Mouse (Mus musculus) midbrain, embryonic 12.5 days (tissue): ENCODE results near the gene Rgp1. TPM values are rescaled to one million over a fixed set of nuclear protein-coding genes. Genes with fewer than 3 reads are reported as not detected.
A peak's percentile ranks its signal among the peaks of the same experiment; 100 is the strongest.

ENCODE experiments used
- ATAC-seq: fragments of 200-750 bp; cut with Nextera tagmentation; 2 replicates; pipeline ENCODE4 v1.8.0; 2017; ENCODE audit warnings: low read depth, moderate TSS enrichment, moderate library complexity; ENCODE audit not compliant: low FRiP score
- H3K27ac ChIP-seq: fragments of 300-500 bp; sonication (generic); replicated peaks from 2 replicates; pipeline ENCODE4 v1.5.1; 2016; ENCODE audit warnings: mild to moderate bottlenecking
- H3K27me3 ChIP-seq: fragments of 300-500 bp; sonication (generic); 2 replicates; pipeline ENCODE4 v1.6.1; 2016; ENCODE audit warnings: mild to moderate bottlenecking
- H3K36me3 ChIP-seq: fragments of 300-500 bp; sonication (generic); 2 replicates; pipeline ENCODE4 v1.6.1; 2016
- H3K4me1 ChIP-seq: fragments of 300-500 bp; sonication (generic); 2 replicates; pipeline ENCODE4 v1.6.1; 2016
- H3K4me2 ChIP-seq: fragments of 300-500 bp; sonication (generic); replicated peaks from 2 replicates; pipeline ENCODE4 v1.6.1; 2016; ENCODE audit warnings: mild to moderate bottlenecking, moderate library complexity
- H3K4me3 ChIP-seq: fragments of 300-500 bp; sonication (generic); 2 replicates; pipeline ENCODE4 v1.5.1; 2016; ENCODE audit warnings: mild to moderate bottlenecking
- H3K9ac ChIP-seq: fragments of 300-500 bp; sonication (generic); replicated peaks from 2 replicates; pipeline ENCODE4 v1.6.1; 2016; ENCODE audit warnings: mild to moderate bottlenecking, moderate library complexity
- H3K9me3 ChIP-seq: fragments of 300-500 bp; sonication (generic); 2 replicates; pipeline ENCODE4 v1.6.1; 2016; ENCODE audit warnings: mild to moderate bottlenecking
- WGBS: fragments of 180-500 bp; shearing (Covaris S2); methylation state at CpG from one replicate; pipeline ENCODE4 v1.1.7; 2016; 5-methylcytosine and 5-hydroxymethylcytosine counted together
- polyA plus RNA-seq: library from polyadenylated mRNA; unstranded; fragments of >200 nt; fragmentation: Nextera tagmentation; extraction: Ambion mirVana; gene quantifications from 2 replicates; pipeline ENCODE4 v1.2.1, GENCODE M21; 2016

Gene Rgp1
- polyA plus RNA-seq, 1 experiment from 2014 or later, result 31.8 TPM

DNA sequence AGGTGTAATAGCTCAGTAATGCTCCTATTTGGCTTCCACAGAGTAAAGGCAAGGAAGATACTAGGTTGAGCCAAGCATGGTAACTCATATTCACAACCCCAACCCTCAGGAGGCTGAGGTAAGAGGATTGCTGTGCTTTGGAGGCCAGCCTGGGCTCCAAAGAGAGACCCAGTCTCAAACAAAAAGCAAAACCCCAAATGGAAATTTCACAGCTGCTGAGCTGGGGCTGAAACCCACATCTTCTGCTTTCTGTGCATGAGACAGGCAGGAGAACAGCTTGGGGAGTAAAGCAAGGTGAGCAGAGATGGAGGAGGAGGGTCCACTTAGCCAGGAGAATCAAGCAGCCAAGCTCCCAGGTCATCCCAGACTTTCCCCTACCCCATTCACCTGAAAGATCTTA, 24.6 kb upstream of the Rgp1 start:
- peaks cover 79% of the 10 kb centered on the region for H3K36me3 ChIP-seq
- H3K4me2 ChIP-seq, result no peak overlapping the region
- peaks cover 9% of the 10 kb centered on the region for H3K4me1 ChIP-seq
- H3K27me3 ChIP-seq, result no peaks in the 10 kb centered on the region
- no peaks in the 10 kb centered on the region for H3K9me3 ChIP-seq
- ATAC-seq, result no peak
- H3K4me3 ChIP-seq, result no peak overlapping the region
- H3K9ac ChIP-seq, result no peak overlapping the region
- no peak overlapping the region for H3K27ac ChIP-seq

DNA sequence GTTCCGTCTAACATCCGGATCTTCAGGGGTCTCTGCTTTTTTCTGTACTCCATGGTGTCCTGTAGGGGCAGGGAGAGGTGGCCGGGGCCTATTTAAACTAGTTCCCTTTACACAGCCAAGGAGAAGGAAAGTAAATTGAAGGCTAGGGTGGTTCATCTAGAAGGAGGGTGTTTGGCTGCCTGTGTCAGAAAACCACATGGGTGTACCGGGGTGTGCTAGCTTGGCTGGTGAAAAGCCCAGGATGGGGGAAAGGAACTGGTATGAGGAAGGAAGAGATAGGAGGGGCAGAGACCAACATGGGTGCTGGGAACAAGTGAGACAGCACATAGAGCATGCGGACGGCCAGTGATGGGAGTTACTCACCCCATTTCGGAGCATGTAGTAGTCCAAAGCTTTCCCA, 22.6 kb upstream of the Rgp1 start:
- Histone ChIP-seq H3K27me3 (no peaks in the 10 kb centered on the region), H3K4me1 (peaks cover 28% of the 10 kb centered on the region), H3K36me3 (peaks cover 59% of the 10 kb centered on the region), H3K4me3 (no peak overlapping the region), H3K27ac (no peak overlapping the region), H3K4me2 (no peak overlapping the region), H3K9ac (no peak overlapping the region), H3K9me3 (no peaks in the 10 kb centered on the region)
- WGBS, result 97% methylated on average over 7 of the region's 7 CpGs
- ATAC-seq, result no peak

DNA sequence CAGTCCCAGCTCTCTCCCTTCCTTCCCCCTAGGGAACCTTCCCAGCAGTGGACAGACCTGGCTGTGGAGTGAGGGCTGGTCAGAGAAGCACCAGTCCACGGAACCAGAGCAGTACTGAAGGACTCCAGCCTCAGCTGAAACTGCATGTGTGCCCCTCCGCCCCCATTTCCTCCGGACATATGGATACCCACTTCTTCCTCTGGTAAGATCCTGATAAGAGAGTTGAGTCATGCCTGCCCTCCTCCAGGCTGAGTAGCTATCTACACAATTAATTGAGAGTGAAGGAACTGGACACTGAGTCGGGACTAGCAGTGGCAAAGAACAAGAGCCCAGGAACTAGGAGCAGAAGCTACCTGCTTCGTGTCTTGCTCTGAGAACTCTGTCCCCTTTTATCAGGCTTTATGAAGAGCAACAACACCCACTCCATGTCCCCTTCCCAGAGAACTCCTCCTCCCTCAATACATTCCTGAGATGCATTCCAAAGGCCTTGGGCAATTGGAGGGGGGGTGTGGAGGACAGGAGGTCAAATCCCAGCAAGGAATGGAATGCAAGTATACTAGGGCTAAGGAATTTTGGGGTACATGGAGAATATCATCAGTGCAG, 20.4 kb upstream of the Rgp1 start:
- Histone ChIP-seq H3K4me1 (peaks cover 38% of the 10 kb centered on the region), H3K9me3 (no peaks in the 10 kb centered on the region), H3K4me3 (no peak overlapping the region), H3K27ac (no peak overlapping the region), H3K9ac (no peak overlapping the region), H3K36me3 (peaks cover 37% of the 10 kb centered on the region), H3K27me3 (no peaks in the 10 kb centered on the region), H3K4me2 (peak overlapping the region; percentile 6; the same call in 1 of the 2 replicates)
- ATAC-seq, result no peak
- 62% methylated on average over 5 of the region's 5 CpGs for WGBS

DNA sequence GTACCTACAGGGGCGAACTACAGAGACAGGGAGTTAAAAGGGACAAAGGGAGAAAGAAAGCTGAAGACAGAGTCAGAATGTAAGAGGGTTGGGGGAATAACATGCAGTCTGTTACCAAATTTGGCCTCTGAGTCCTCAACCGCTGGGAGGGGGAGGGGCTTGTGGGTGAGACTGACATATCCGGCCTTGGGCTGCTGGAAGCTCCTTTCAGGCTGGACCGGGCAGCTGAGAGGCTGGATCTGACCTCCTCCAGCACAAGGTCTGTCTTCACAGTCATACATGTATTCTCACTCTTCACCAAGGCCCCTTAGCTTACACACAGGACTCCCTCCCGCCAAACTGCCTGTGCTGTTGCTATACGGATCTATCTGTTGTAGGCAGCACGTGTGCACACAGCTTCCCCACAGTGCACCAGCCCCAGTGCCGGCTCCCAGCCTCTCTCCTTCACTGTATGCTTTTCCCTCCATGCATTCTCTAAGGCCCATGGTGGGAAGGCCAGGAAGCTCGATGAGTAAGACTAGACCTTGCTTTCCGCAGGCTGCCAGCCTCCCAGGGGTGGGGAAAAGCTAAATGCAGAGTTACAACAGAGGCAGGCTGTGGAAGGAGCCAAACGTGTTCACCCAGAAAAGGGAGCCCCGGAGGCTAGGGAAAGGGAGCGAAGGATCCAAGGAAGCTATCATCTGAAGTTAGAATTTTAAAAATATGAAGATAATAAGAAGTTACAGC, 19.7 kb upstream of the Rgp1 start:
- H3K4me1 ChIP-seq, result peaks cover 44% of the 10 kb centered on the region
- WGBS, result 42% methylated on average over 13 of the region's 13 CpGs

DNA sequence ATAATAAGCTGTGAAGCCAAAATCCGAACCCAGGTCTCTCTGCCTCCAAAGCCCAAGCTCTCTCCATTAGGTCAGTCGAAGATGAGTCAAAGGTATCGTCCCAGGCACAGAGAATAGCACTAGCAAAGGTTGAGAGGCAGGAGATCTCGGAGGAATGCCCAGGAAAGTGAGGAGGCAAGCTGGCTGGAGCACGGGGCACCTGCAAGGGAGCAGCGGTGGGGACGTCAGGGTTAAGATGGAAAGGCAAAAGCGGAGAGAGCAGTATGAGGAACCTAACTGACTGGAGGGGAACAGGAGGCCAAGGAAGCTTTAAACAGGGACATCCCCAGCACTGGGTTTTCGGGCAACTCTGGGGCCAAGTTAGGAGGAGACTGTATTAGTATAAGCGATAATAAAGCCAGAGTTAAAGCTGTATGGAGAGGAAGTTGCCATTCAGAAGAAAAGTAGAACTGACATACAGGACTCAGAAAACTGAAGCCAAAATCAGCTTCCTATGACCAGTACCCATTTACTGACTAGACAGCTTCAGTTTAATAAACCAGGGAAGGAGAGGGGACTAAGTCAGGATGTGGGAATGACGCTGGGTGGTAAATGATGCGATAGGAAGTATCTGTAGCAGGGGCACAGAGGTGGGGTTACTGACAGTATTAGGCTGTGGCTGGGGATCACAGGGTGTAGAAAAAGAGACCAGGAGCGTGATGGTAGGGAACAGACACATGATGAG, 18.8 kb upstream of the Rgp1 start:
- H3K9ac ChIP-seq, result peak overlapping the region; percentile 28; the same call in 1 of the 2 replicates
- H3K36me3 ChIP-seq, result peaks cover 23% of the 10 kb centered on the region
- H3K4me3 ChIP-seq, result no peak overlapping the region
- H3K4me2 ChIP-seq, result no peak overlapping the region
- 83% methylated on average over 13 of the region's 13 CpGs for WGBS
- H3K27me3 ChIP-seq, result no peaks in the 10 kb centered on the region
- ATAC-seq, result no peak
- no peaks in the 10 kb centered on the region for H3K9me3 ChIP-seq
- H3K27ac ChIP-seq, result no peak overlapping the region
- peaks cover 49% of the 10 kb centered on the region for H3K4me1 ChIP-seq

More for the DNA sequence above, 19.7 kb upstream of the Rgp1 start:
- no peaks in the 10 kb centered on the region for H3K9me3 ChIP-seq
- peaks cover 30% of the 10 kb centered on the region for H3K36me3 ChIP-seq
- peak overlapping the region; percentile 6; the same call in 1 of the 2 replicates for H3K4me2 ChIP-seq
- no peaks in the 10 kb centered on the region for H3K27me3 ChIP-seq
- no peak overlapping the region for H3K4me3 ChIP-seq
- ATAC-seq, result no peak
- no peak overlapping the region for H3K27ac ChIP-seq
- peak overlapping the region; percentile 43 for H3K9ac ChIP-seq

DNA sequence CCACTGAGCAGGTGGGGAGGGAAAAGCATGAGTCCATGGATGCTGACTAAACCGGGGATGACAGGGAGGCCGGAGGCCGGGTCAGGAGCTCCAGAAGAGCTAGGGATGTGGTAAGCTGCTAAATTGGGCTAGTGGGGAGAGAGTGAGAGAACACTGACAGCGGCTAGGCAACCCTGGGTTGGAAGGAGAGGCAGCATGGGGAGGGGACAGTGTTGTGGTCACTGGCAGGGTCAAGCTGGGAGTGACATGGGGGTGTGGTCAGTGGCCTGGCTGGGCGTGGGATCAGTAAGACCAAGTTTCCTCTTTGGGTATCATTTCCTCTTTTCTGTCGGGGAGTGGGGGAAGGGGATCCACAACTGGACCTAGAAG, 18.3 kb upstream of the Rgp1 start:
- no peak overlapping the region for H3K4me3 ChIP-seq
- no peak overlapping the region for H3K27ac ChIP-seq
- H3K9me3 ChIP-seq, result no peaks in the 10 kb centered on the region
- no peak for ATAC-seq
- no peaks in the 10 kb centered on the region for H3K27me3 ChIP-seq
- peak overlapping the region; percentile 28; the same call in 1 of the 2 replicates for H3K9ac ChIP-seq
- WGBS, result 70% methylated on average over 5 of the region's 6 CpGs
- H3K4me2 ChIP-seq, result peak overlapping the region; percentile 87
- H3K4me1 ChIP-seq, result peaks cover 49% of the 10 kb centered on the region
- H3K36me3 ChIP-seq, result peaks cover 23% of the 10 kb centered on the region

- Histone ChIP-seq H3K9ac (peak overlapping the region; percentile 93), H3K4me1 (peaks cover 49% of the 10 kb centered on the region), H3K9me3 (no peaks in the 10 kb centered on the region), H3K27me3 (no peaks in the 10 kb centered on the region), H3K27ac (no peak overlapping the region), H3K4me2 (peak overlapping the region; percentile 87), H3K4me3 (peak overlapping the region; percentile 92), H3K36me3 (peaks cover 23% of the 10 kb centered on the region)
- WGBS, result 47% methylated on average over 2 of the region's 2 CpGs
- ATAC-seq, result no peak
Observed at GRCm38 (mm10) chr4:43560976-43561375, 17.5 kb upstream of the Rgp1 start.

DNA sequence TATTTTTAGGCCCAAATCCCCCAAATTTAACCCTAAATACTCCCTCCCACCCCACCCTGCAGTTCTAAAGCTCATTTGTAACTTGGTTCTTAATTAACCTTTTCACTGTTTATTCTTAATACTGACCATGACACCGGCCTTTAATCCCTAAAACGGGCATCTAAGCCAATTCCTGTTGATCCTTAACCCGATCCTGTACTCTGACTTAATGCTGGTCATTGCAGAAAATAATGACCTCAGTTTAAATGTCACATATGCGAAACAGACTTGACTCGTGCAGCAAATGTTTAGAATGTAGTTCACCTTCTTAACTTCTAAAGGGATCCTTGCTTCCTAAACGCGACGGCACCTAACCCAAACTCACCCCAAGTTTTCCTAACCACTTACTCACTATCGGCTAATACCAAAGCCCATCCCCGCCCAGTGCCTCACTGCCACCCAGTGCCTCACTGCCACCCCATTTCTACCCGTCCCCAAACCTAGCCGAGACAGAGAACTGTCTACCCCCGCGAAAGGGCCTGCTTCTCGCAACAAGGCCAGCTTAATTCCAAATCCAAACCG, 17.0 kb upstream of the Rgp1 start:
- WGBS, result 2% methylated on average over 16 of the region's 16 CpGs
- Histone ChIP-seq H3K27ac (peak overlapping the region; percentile 98), H3K27me3 (no peaks in the 10 kb centered on the region), H3K4me3 (peak overlapping the region; percentile 92), H3K36me3 (peaks cover 23% of the 10 kb centered on the region), H3K9me3 (no peaks in the 10 kb centered on the region), H3K9ac (peak overlapping the region; percentile 93), H3K4me1 (peaks cover 49% of the 10 kb centered on the region), H3K4me2 (peak overlapping the region; percentile 87)
- no peak; the same call in 1 of the 2 replicates for ATAC-seq

- Histone ChIP-seq H3K9me3 (no peaks in the 10 kb centered on the region), H3K9ac (peak within 1 kb of the TSS; percentile 93), H3K36me3 (peaks cover 27% of the 10 kb centered on the region), H3K27me3 (no peaks in the 10 kb centered on the region), H3K4me2 (peak within 1 kb of the TSS; percentile 87), H3K4me1 (peaks cover 49% of the 10 kb centered on the region), H3K27ac (peak within 1 kb of the TSS; percentile 98), H3K4me3 (peak within 1 kb of the TSS; percentile 92)
- WGBS, result under 1% methylated on average over 62 of the region's 62 CpGs
- ATAC-seq, result peak; percentile 96
Observed at GRCm38 (mm10) chr4:43561997-43562768, 16.3 kb upstream of the Rgp1 start, which contains the start of the genes Creb3 and Tln1. Gene Creb3, plus strand, starts transcription at chr4:43562332. Gene Tln1, minus strand, starts transcription at chr4:43562691.

DNA sequence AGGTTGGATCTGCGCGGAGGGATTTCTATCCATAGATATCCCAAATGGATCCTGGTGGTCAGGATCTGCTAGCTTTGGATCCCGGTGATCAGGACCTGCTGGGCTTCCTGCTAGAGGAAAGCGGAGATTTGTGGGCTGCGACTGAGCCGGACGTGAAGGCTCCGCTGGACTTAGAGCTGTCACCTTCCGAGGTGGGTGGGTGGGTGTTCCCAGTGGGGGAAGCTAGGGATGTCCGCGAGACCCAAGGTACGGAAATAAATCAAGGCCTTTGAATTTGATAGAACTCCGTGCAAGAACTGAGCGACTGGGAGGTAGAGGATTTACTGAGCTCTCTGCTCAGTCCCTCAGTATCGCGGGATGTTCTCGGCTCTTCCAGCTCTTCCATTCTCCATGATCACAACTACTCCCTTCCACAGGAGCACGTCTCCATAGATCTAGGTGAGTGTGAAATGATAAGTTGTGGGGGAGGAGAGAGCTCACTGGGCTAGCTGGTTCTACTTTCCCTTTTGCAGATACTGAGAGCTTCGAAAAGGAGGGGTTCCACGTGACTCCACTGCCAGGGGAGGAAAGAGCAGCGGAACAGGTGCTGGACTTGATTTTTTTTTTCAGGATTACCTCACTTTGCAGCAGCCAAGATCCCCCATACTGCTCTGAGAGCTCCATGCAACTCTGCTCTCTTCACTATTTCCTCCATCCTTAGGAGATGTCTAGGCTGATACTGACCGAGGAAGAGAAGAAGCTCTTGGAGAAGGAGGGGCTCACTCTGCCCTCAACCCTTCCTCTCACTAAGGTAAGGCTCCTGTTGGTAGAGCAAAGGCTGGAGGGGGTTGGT, 15.5 kb upstream of the Rgp1 start:
- peak overlapping the region; percentile 93 for H3K9ac ChIP-seq
- ATAC-seq, result peak; percentile 20
- peaks cover 35% of the 10 kb centered on the region for H3K36me3 ChIP-seq
- 8% methylated on average over 22 of the region's 22 CpGs for WGBS
- no peaks in the 10 kb centered on the region for H3K27me3 ChIP-seq
- H3K9me3 ChIP-seq, result no peaks in the 10 kb centered on the region
- peak overlapping the region; percentile 92 for H3K4me3 ChIP-seq
- peaks cover 48% of the 10 kb centered on the region for H3K4me1 ChIP-seq
- H3K27ac ChIP-seq, result peak overlapping the region; percentile 98
- peak overlapping the region; percentile 87 for H3K4me2 ChIP-seq

DNA sequence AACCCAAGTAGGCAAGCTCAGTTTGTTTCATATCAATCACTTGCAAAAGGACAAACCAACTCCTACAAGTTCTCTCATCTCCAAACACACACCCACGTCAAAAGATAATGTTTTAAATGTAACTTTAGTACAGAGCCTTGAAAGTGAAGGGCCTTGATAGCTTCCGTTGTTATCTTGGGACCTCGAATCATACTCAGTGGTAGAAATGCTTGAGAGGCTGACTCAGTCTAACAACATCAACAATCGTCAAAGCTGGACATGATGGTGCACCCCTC, 15.0 kb upstream of the Rgp1 start:
- peak overlapping the region; percentile 87 for H3K4me2 ChIP-seq
- peaks cover 40% of the 10 kb centered on the region for H3K36me3 ChIP-seq
- ATAC-seq, result no peak
- H3K9ac ChIP-seq, result peak overlapping the region; percentile 93; the same call in 1 of the 2 replicates
- 83% methylated on average over 4 of the region's 4 CpGs for WGBS
- H3K4me1 ChIP-seq, result peaks cover 43% of the 10 kb centered on the region
- H3K27me3 ChIP-seq, result no peaks in the 10 kb centered on the region
- no peaks in the 10 kb centered on the region for H3K9me3 ChIP-seq
- peak overlapping the region; percentile 92 for H3K4me3 ChIP-seq
- no peak overlapping the region for H3K27ac ChIP-seq
